Mouse (Mus musculus) lung, embryonic 15.5 days (tissue): ENCODE measurements around the gene Klrk1. TPM values are rescaled to one million over a fixed set of nuclear protein-coding genes. Genes with fewer than 3 reads are reported as not detected.
"Not testable (repeated sequence)": the region's sequence is repeated elsewhere in the genome, so short reads cannot be mapped to it uniquely, and the experiment has no call there.

Experiments used
- ATAC-seq: fragments of 200-750 bp; cut with Nextera tagmentation; 2 replicates; pipeline ENCODE4 v1.8.0; 2017; ENCODE audit warnings: moderate number of reproducible peaks, borderline replicate concordance; ENCODE audit not compliant: low FRiP score, low TSS enrichment; ENCODE audit errors: extremely low read depth
- H3K27ac ChIP-seq: fragments of 300-500 bp; sonication (generic); 2 replicates; pipeline ENCODE4 v1.5.1; 2015; ENCODE audit warnings: moderate library complexity, mild to moderate bottlenecking, inconsistent platforms
- H3K27me3 ChIP-seq: fragments of 300-500 bp; sonication (generic); 2 replicates; pipeline ENCODE4 v1.6.1; 2015; ENCODE audit warnings: inconsistent platforms
- H3K36me3 ChIP-seq: fragments of 300-500 bp; sonication (generic); 2 replicates; pipeline ENCODE4 v1.6.1; 2015; ENCODE audit warnings: inconsistent platforms
- H3K4me1 ChIP-seq: fragments of 300-500 bp; sonication (generic); 2 replicates; pipeline ENCODE4 v1.6.1; 2015; ENCODE audit warnings: inconsistent platforms
- H3K4me2 ChIP-seq: fragments of 300-500 bp; sonication (generic); 2 replicates; pipeline ENCODE4 v1.6.1; 2015; ENCODE audit warnings: inconsistent platforms, mild to moderate bottlenecking, moderate library complexity
- H3K4me3 ChIP-seq: fragments of 300-500 bp; sonication (generic); 2 replicates; pipeline ENCODE4 v1.5.1; 2015; ENCODE audit warnings: mild to moderate bottlenecking, inconsistent platforms
- H3K9ac ChIP-seq: fragments of 300-500 bp; sonication (generic); 2 replicates; pipeline ENCODE4 v1.6.1; 2015; ENCODE audit warnings: inconsistent platforms
- H3K9me3 ChIP-seq: fragments of 300-500 bp; sonication (generic); 2 replicates; pipeline ENCODE4 v1.6.1; 2016; ENCODE audit warnings: inconsistent platforms
- WGBS: fragments of 180-500 bp; shearing (Covaris S2); methylation state at CpG from one replicate; pipeline ENCODE4 v1.1.7; 2015; 5-methylcytosine and 5-hydroxymethylcytosine counted together
- polyA plus RNA-seq: library from polyadenylated mRNA; unstranded; fragments of >200 nt; fragmentation: Nextera tagmentation; extraction: Ambion mirVana; gene quantifications from 2 replicates; pipeline ENCODE4 v1.2.1, GENCODE M21; 2015

Gene Klrk1
- polyA plus RNA-seq: 0.10 and 0.34 TPM in 2 replicates

GRCm38 (mm10) chr6:129623735-129624134, at the start of gene Klrk1:
Klrk1 (minus strand) TSS chr6:129623864.
- Histone ChIP-seq H3K9ac (no peak within 1 kb of the TSS), H3K27me3 (no peaks in the 10 kb centered on the region), H3K4me3 (no peak within 1 kb of the TSS), H3K9me3 (no peaks in the 10 kb centered on the region), H3K4me1 (no peaks in the 10 kb centered on the region), H3K27ac (no peak within 1 kb of the TSS), H3K4me2 (no peak within 1 kb of the TSS), H3K36me3 (no peaks in the 10 kb centered on the region)
- 67% methylated on average over 4 of the region's 4 CpGs for WGBS
- no peak for ATAC-seq

GRCm38 (mm10) chr6:129661301-129661700, 37.6 kb upstream of the Klrk1 start:
- not testable (repeated sequence) for H3K4me2 ChIP-seq, ATAC-seq, H3K4me1 ChIP-seq, H3K27me3 ChIP-seq, H3K4me3 ChIP-seq, H3K27ac ChIP-seq, H3K36me3 ChIP-seq, H3K9me3 ChIP-seq, H3K9ac ChIP-seq
- no CpG with 5 or more reads among the region's 3 CpGs for WGBS

GRCm38 (mm10) chr6:129660589-129660988, 36.9 kb upstream of the Klrk1 start, which contains the start of gene Klrc2:
Klrc2 (minus strand) TSS chr6:129660689.
- not testable (repeated sequence) for H3K9me3 ChIP-seq, H3K36me3 ChIP-seq, H3K4me1 ChIP-seq, H3K9ac ChIP-seq, H3K27ac ChIP-seq, H3K27me3 ChIP-seq, H3K4me3 ChIP-seq, ATAC-seq, H3K4me2 ChIP-seq
- 71% methylated on average over 4 of the region's 4 CpGs for WGBS

GRCm38 (mm10) chr6:129644054-129644453, 20.4 kb upstream of the Klrk1 start:
- H3K36me3 ChIP-seq, H3K27me3 ChIP-seq, H3K27ac ChIP-seq, H3K4me1 ChIP-seq, ATAC-seq, H3K4me2 ChIP-seq, H3K4me3 ChIP-seq, H3K9me3 ChIP-seq, H3K9ac ChIP-seq: not testable (repeated sequence)
- WGBS: 60% methylated on average over 1 of the region's 3 CpGs

GRCm38 (mm10) chr6:129643237-129643636, 19.6 kb upstream of the Klrk1 start, which contains the start of gene Klrc3:
Klrc3 (minus strand) TSS chr6:129643337.
- 80% methylated on average over 3 of the region's 3 CpGs for WGBS
- H3K4me1 ChIP-seq, H3K9ac ChIP-seq, H3K4me3 ChIP-seq, H3K4me2 ChIP-seq, H3K27ac ChIP-seq, H3K36me3 ChIP-seq, ATAC-seq, H3K27me3 ChIP-seq, H3K9me3 ChIP-seq: not testable (repeated sequence)

GRCm38 (mm10) chr6:129631046-129631445, 7.4 kb upstream of the Klrk1 start:
- not testable (repeated sequence) for H3K27me3 ChIP-seq, H3K4me2 ChIP-seq, H3K4me3 ChIP-seq, H3K9ac ChIP-seq, ATAC-seq, H3K36me3 ChIP-seq, H3K4me1 ChIP-seq, H3K27ac ChIP-seq, H3K9me3 ChIP-seq
- WGBS: 88% methylated on average over 2 of the region's 2 CpGs

GRCm38 (mm10) chr6:129608372-129608771, 15.3 kb downstream of the Klrk1 start:
- H3K9me3 ChIP-seq: no peaks in the 10 kb centered on the region
- no peak for ATAC-seq

GRCm38 (mm10) chr6:129591508-129591907, 32.2 kb downstream of the Klrk1 start, which contains the start of gene Klrd1:
Klrd1 (plus strand) TSS chr6:129591782.
- no peak for ATAC-seq
- no peak within 1 kb of the TSS for H3K9ac ChIP-seq
- H3K27me3 ChIP-seq: no peaks in the 10 kb centered on the region
- H3K9me3 ChIP-seq: no peaks in the 10 kb centered on the region
- no peaks in the 10 kb centered on the region for H3K4me1 ChIP-seq
- WGBS: 70% methylated on average over 3 of the region's 3 CpGs
- H3K27ac ChIP-seq: no peak within 1 kb of the TSS
- no peak within 1 kb of the TSS for H3K4me2 ChIP-seq
- no peak within 1 kb of the TSS for H3K4me3 ChIP-seq
- H3K36me3 ChIP-seq: no peaks in the 10 kb centered on the region

More at GRCm38 (mm10) chr6:129608372-129608771, 15.3 kb downstream of the Klrk1 start:
- Histone ChIP-seq H3K27me3 (no peaks in the 10 kb centered on the region), H3K27ac (no peak overlapping the region), H3K9ac (no peak overlapping the region), H3K4me1 (no peaks in the 10 kb centered on the region), H3K4me3 (no peak overlapping the region), H3K36me3 (no peaks in the 10 kb centered on the region), H3K4me2 (no peak overlapping the region)

- no peak overlapping the region for H3K4me3 ChIP-seq
- H3K27ac ChIP-seq: no peak overlapping the region
- ATAC-seq: no peak
- H3K9me3 ChIP-seq: no peaks in the 10 kb centered on the region
- no peak overlapping the region for H3K9ac ChIP-seq
- 69% methylated on average over 3 of the region's 3 CpGs for WGBS
- no peak overlapping the region for H3K4me2 ChIP-seq
- H3K36me3 ChIP-seq: no peaks in the 10 kb centered on the region
- H3K27me3 ChIP-seq: no peaks in the 10 kb centered on the region
- H3K4me1 ChIP-seq: no peaks in the 10 kb centered on the region
Measured at GRCm38 (mm10) chr6:129583014-129583413, 40.6 kb downstream of the Klrk1 start.

- no peaks in the 10 kb centered on the region for H3K36me3 ChIP-seq
- no peaks in the 10 kb centered on the region for H3K9me3 ChIP-seq
- no peaks in the 10 kb centered on the region for H3K4me1 ChIP-seq
- H3K9ac ChIP-seq: no peak overlapping the region
- H3K27ac ChIP-seq: no peak overlapping the region
- H3K4me2 ChIP-seq: no peak overlapping the region
- no peak overlapping the region for H3K4me3 ChIP-seq
- no peak for ATAC-seq
- 49% methylated on average over 4 of the region's 4 CpGs for WGBS
- H3K27me3 ChIP-seq: no peaks in the 10 kb centered on the region
Measured at GRCm38 (mm10) chr6:129581896-129582295, 41.8 kb downstream of the Klrk1 start.

GRCm38 (mm10) chr6:129581274-129581673, 42.4 kb downstream of the Klrk1 start:
- Histone ChIP-seq H3K4me2 (no peak overlapping the region), H3K27ac (no peak overlapping the region), H3K36me3 (no peaks in the 10 kb centered on the region), H3K4me1 (no peaks in the 10 kb centered on the region), H3K4me3 (no peak overlapping the region), H3K9ac (no peak overlapping the region), H3K9me3 (no peaks in the 10 kb centered on the region), H3K27me3 (no peaks in the 10 kb centered on the region)
- no peak for ATAC-seq
- WGBS: 58% methylated on average over 4 of the region's 4 CpGs

GRCm38 (mm10) chr6:129577605-129578004, 46.1 kb downstream of the Klrk1 start, which contains the start of gene Klre1:
Klre1 (plus strand) TSS chr6:129577905.
- Histone ChIP-seq H3K36me3 (no peaks in the 10 kb centered on the region), H3K27ac (no peak within 1 kb of the TSS), H3K27me3 (no peaks in the 10 kb centered on the region), H3K4me3 (no peak within 1 kb of the TSS), H3K4me2 (no peak within 1 kb of the TSS), H3K9me3 (no peaks in the 10 kb centered on the region), H3K4me1 (no peaks in the 10 kb centered on the region), H3K9ac (no peak within 1 kb of the TSS)
- WGBS: 94% methylated on average over 8 of the region's 8 CpGs
- ATAC-seq: no peak

- Histone ChIP-seq H3K4me2 (no peak overlapping the region), H3K27me3 (no peaks in the 10 kb centered on the region), H3K4me3 (no peak overlapping the region), H3K36me3 (no peaks in the 10 kb centered on the region), H3K4me1 (no peaks in the 10 kb centered on the region), H3K9me3 (no peaks in the 10 kb centered on the region), H3K9ac (no peak overlapping the region), H3K27ac (no peak overlapping the region)
- ATAC-seq: no peak
- WGBS: 4% methylated on average over 2 of the region's 2 CpGs
Measured at GRCm38 (mm10) chr6:129575315-129575714, 48.3 kb downstream of the Klrk1 start.
